Mouse (Mus musculus) heart, embryonic 10.5 days (tissue): ENCODE data around the gene Dstyk. TPM values are rescaled to one million over a fixed set of nuclear protein-coding genes. Genes with fewer than 3 reads are reported as not detected.
"Not testable (repeated sequence)": the region's sequence is repeated elsewhere in the genome, so short reads cannot be mapped to it uniquely, and the experiment has no call there.

Experiments
- DNase-seq: peaks from one replicate; pipeline ENCODE4 v3.0.0-alpha.2; 2017; ENCODE audit warnings: low spot score
- H3K27ac ChIP-seq: fragments of 300-500 bp; sonication (generic); 2 replicates; pipeline ENCODE4 v1.5.1; 2016; ENCODE audit warnings: mild to moderate bottlenecking
- H3K27me3 ChIP-seq: fragments of 300-500 bp; sonication (generic); 2 replicates; pipeline ENCODE4 v1.6.1; 2016; ENCODE audit warnings: mild to moderate bottlenecking; ENCODE audit not compliant: poor library complexity, insufficient read depth, severe bottlenecking
- H3K36me3 ChIP-seq: fragments of 300-500 bp; sonication (generic); 2 replicates; pipeline ENCODE4 v1.6.1; 2016; ENCODE audit warnings: mild to moderate bottlenecking, moderate library complexity
- H3K4me1 ChIP-seq: fragments of 300-500 bp; sonication (generic); 2 replicates; pipeline ENCODE4 v1.6.1; 2016; ENCODE audit warnings: mild to moderate bottlenecking
- H3K4me3 ChIP-seq: fragments of 300-500 bp; sonication (generic); 2 replicates; pipeline ENCODE4 v1.5.1; 2016; ENCODE audit warnings: mild to moderate bottlenecking, moderate library complexity
- H3K9me3 ChIP-seq: fragments of 300-500 bp; sonication (generic); 2 replicates; pipeline ENCODE4 v1.6.1; 2016; ENCODE audit warnings: mild to moderate bottlenecking, moderate library complexity
- WGBS: fragments of 180-500 bp; shearing (Covaris S2); methylation state at CpG from one replicate; pipeline ENCODE4 v1.1.7; 2016; 5-methylcytosine and 5-hydroxymethylcytosine counted together
- polyA plus RNA-seq: library from polyadenylated mRNA; unstranded; fragments of >200 nt; fragmentation: Nextera tagmentation; extraction: Ambion mirVana; gene quantifications from 2 replicates; pipeline ENCODE4 v1.2.1, GENCODE M21; 2016

The Dstyk gene
- polyA plus RNA-seq, 1 experiment from 2014 or later, result 10.6 TPM

DNA sequence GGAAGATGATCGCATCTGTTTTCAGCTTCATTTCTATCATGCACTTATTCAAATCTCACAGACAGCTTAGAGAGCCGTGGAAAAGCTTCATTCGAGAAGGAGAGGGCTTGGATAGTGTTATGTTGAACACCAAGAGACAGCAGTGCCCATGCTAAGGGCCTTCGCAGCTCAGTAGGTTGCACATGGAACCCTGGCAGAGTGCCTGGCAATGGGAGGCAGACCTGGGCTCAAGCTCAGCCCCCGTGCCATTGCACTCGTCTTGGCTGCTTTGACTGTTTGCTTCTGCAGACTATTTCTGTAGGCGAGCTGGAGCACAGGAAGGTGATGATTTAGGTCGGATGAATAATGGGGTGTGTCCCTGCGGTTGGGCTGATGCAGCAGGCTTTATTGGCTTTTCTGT, 14.4 kb downstream of the Dstyk start:
- Histone ChIP-seq H3K27ac (no peak overlapping the region), H3K36me3 (peaks cover 17% of the 10 kb centered on the region), H3K27me3 (no peaks in the 10 kb centered on the region), H3K9me3 (no peaks in the 10 kb centered on the region), H3K4me3 (no peak overlapping the region), H3K4me1 (peaks cover 5% of the 10 kb centered on the region; the same call in 1 of the 2 replicates)
- WGBS, result 73% methylated on average over 9 of the region's 9 CpGs
- no peak for DNase-seq

DNA sequence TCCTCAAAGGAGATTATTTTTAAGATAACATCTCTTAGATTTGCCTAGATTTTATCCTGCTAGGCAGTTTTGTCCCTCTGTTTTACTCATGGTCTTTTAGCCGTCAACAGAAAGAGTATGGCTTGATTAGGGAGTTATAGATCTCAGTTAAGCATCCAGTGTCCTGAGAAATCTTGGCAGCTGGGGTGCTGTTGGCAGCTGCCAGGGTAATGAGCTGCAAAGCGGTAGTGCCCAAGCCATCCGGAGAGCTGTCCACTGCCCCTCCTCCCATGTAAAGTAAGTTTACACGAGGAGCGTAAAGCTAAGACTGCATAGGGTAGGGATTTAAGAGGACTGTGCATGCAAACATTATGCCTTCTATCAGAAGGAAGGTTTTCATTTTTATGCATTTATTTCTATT, 16.0 kb downstream of the Dstyk start:
- no peaks in the 10 kb centered on the region for H3K9me3 ChIP-seq
- H3K27me3 ChIP-seq, result no peaks in the 10 kb centered on the region
- H3K4me3 ChIP-seq, result no peak overlapping the region
- peaks cover 5% of the 10 kb centered on the region; the same call in 1 of the 2 replicates for H3K4me1 ChIP-seq
- no peak overlapping the region for H3K27ac ChIP-seq
- H3K36me3 ChIP-seq, result peaks cover 20% of the 10 kb centered on the region
- no peak for DNase-seq
- WGBS, result 81% methylated on average over 5 of the region's 5 CpGs

DNA sequence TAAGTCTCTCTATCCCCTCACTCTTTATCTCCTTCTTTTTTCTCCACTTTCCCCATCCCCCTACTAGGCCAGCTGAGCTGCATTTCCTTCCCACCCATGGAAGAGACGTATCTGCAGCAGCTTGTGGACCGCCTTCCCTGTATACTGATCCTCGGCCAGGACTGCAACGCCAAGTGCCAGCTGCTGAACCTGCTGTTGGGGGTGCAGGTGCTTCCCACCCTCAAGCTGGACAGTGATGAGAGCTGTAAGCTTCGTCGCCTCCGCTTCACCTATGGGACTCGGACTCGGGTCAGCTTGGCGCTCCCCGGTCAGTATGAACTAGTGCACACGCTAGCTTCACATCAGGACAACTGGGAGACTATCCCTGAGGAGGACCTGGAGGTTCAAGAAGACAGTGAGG, 16.7 kb downstream of the Dstyk start:
- Histone ChIP-seq H3K4me3 (no peak overlapping the region), H3K27ac (no peak overlapping the region), H3K9me3 (no peaks in the 10 kb centered on the region), H3K36me3 (peaks cover 20% of the 10 kb centered on the region), H3K27me3 (no peaks in the 10 kb centered on the region), H3K4me1 (peaks cover 5% of the 10 kb centered on the region; the same call in 1 of the 2 replicates)
- WGBS, result 88% methylated on average over 12 of the region's 12 CpGs
- no peak for DNase-seq

DNA sequence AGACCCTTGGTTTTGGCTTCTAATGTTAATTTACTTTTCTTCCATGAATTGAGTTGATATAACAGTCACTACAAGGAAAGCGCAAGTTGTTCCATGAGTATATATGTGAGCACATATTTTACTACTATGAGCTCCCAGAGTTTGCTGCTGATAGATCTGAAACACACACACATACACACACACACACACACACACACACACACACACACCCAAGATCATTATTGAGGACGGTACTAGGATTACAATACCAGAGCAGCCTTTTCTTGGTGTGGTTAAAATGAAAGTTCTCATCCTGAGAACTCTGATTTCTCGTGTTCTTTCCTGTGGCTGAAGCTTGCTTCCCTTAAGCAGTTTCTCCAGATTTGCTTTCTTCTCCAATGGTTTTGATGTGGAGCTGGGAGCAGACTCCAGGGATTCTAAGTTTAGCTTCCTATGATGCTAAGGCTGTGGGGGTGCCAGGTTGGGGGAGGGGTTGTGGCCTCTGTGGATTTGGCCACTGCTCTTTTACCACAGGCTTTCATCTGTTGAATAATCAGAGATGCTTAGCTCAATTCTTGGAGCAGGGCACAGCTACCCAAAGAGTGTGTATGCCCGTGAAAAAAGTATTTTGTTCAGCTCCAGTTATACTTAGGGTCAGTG, 19.1 kb downstream of the Dstyk start:
- Histone ChIP-seq H3K4me1 (peaks cover 5% of the 10 kb centered on the region; the same call in 1 of the 2 replicates), H3K36me3 (peaks cover 42% of the 10 kb centered on the region), H3K4me3 (no peak overlapping the region), H3K9me3 (no peaks in the 10 kb centered on the region; the same call in 1 of the 2 replicates), H3K27me3 (no peaks in the 10 kb centered on the region), H3K27ac (no peak overlapping the region)
- 79% methylated on average over 4 of the region's 4 CpGs for WGBS
- no peak for DNase-seq

DNA sequence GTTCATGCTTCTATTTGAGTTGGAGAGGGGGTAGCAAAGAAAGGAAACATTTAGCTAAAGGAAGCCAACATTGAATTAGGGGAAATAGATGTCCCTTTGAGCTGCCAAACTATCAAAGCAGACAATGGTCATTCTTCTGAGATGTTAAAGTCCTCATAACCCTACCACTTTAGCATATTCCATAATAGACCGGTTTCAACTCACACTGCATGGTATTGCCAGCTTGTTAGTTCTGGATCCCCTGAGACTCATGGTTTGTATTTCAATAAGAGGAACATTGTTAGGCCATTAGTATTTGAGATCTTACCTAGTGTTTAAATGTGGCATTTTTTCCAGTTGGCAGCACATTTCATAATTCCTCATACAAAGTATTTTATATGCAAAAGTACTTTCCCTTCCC, 19.6 kb downstream of the Dstyk start:
- Histone ChIP-seq H3K27ac (no peak overlapping the region), H3K4me1 (peaks cover under 1% of the 10 kb centered on the region; the same call in 1 of the 2 replicates), H3K36me3 (peaks cover 47% of the 10 kb centered on the region), H3K4me3 (no peak overlapping the region), H3K27me3 (no peaks in the 10 kb centered on the region), H3K9me3 (no peaks in the 10 kb centered on the region; the same call in 1 of the 2 replicates)
- DNase-seq, result no peak
- WGBS, result 89% methylated on average over 1 of the region's 1 CpGs

DNA sequence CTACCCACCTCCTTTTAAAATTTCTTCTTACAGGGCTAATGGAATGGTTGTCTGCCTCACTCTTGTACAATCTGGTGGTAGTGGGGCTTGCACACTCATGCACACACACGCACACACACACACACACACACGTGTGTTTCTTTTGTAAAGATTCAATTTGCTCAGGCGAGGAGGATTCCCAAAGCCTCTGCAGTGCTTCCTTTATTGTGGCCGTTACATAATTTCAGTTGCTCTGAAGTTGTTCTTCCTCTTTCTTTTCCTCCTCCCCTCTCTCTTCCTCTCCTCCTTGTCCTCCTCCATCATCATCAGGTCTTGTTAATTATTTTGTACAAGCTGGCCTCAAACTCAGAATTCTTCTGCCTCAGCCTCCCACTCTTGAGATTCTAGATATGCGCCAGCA, 20.0 kb downstream of the Dstyk start:
- 88% methylated on average over 5 of the region's 5 CpGs for WGBS
- no peak for DNase-seq
- Histone ChIP-seq H3K4me3 (no peak overlapping the region), H3K27ac (no peak overlapping the region), H3K4me1 (no peaks in the 10 kb centered on the region), H3K27me3 (no peaks in the 10 kb centered on the region), H3K36me3 (peaks cover 51% of the 10 kb centered on the region), H3K9me3 (no peaks in the 10 kb centered on the region; the same call in 1 of the 2 replicates)

DNA sequence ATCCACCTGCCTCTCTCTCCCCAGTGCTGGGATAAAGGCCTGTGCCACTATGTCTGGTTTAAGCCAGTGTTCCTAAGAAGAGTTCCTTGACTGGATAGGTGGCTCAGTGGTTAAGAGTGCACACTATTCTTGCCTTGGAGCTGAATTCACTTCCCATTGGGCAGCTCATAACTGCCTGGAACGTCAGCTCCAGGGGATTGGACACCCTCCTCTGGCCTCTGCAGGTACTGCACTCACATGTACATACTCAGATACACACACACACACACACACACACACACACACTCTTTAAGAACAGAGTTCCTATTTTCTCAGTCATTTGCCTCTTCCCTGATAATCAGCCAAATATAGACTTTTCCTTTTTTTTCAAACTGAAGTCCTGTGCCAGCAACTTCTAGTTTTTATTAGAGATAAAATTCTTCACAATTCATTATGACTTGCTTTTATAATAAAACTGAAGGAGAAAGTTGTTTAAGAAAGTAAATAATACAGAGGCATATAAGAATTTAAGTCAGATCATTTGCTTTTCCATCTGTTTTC, 23.6 kb downstream of the Dstyk start:
- DNase-seq, result no peak
- H3K27ac ChIP-seq, result no peak overlapping the region
- H3K27me3 ChIP-seq, result no peaks in the 10 kb centered on the region
- no peaks in the 10 kb centered on the region for H3K4me1 ChIP-seq
- H3K36me3 ChIP-seq, result peaks cover 37% of the 10 kb centered on the region
- H3K9me3 ChIP-seq, result no peaks in the 10 kb centered on the region; the same call in 1 of the 2 replicates
- H3K4me3 ChIP-seq, result no peak overlapping the region
- 76% methylated on average over 1 of the region's 1 CpGs for WGBS

DNA sequence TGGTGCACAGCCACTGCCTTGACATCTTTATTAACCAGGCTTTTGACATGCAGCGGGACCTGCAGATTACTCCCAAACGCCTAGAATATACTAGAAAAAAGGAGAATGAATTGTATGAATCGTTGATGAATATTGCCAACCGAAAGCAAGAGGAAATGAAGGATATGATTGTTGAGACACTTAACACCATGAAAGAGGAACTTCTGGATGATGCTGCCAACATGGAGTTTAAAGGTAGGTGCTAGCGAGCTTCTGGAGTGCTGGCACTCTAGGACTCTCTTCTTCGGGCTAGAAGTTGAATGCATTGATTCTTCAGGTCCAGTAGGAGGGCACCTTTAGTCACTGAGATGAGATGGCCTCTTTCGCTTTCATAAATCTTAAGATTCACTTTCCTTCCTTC, 32.4 kb downstream of the Dstyk start:
- WGBS, result 88% methylated on average over 7 of the region's 7 CpGs
- no peak for DNase-seq

DNA sequence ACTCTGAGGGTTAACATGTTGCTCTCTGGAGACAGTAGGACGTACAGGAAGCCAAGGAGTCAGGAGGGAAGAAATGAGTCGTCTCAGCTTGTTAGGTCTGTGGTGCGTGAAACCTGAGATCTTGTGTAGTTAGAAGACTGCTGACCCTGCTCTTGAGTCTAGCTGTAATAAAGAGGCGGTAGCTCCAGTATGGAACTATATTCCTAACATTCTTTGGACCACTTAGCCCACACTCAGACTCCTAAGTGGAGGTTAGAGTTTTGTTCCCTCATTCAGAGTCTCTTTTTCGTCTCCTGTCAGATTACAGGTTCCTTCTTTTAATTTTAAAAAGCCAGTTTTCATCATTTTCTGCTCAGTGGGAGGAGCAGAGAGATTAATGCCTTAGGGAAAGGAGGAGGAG, 47.3 kb downstream of the Dstyk start:
- WGBS, result 79% methylated on average over 5 of the region's 5 CpGs
- Histone ChIP-seq H3K9me3 (no peaks in the 10 kb centered on the region), H3K4me3 (no peak overlapping the region), H3K27me3 (no peaks in the 10 kb centered on the region), H3K36me3 (peaks cover 54% of the 10 kb centered on the region), H3K4me1 (peaks cover 11% of the 10 kb centered on the region; the same call in 1 of the 2 replicates), H3K27ac (no peak overlapping the region)
- DNase-seq, result no peak

More for the DNA sequence above, 32.4 kb downstream of the Dstyk start:
- Histone ChIP-seq H3K27ac (no peak overlapping the region), H3K27me3 (no peaks in the 10 kb centered on the region), H3K4me1 (no peaks in the 10 kb centered on the region), H3K9me3 (no peaks in the 10 kb centered on the region), H3K36me3 (peaks cover 45% of the 10 kb centered on the region), H3K4me3 (no peak overlapping the region)

DNA sequence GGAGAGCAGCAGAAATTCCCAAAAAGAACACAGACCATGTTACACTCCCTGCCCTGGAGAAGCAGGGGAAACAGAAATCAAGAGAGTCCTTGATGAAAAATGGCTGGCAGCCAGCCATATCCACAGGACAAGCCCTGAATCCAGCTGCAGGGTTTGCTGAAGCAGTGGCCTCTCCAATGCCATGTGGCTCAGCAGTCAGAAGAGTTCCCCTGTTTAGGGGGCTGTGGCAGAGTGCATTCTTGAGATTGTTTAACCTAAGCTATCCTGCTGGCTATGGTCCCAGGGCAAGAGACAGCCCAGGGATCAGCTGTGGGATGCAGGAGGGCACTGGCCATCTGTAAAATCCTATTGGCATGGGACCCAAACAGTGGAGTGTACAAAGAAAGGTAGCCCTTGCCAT, 51.6 kb downstream of the Dstyk start:
- H3K9me3 ChIP-seq, result no peaks in the 10 kb centered on the region
- H3K27me3 ChIP-seq, result no peaks in the 10 kb centered on the region
- no peak overlapping the region for H3K27ac ChIP-seq
- DNase-seq, result no peak
- no peak overlapping the region for H3K4me3 ChIP-seq
- H3K4me1 ChIP-seq, result peaks cover 11% of the 10 kb centered on the region; the same call in 1 of the 2 replicates
- peaks cover 22% of the 10 kb centered on the region for H3K36me3 ChIP-seq

DNA sequence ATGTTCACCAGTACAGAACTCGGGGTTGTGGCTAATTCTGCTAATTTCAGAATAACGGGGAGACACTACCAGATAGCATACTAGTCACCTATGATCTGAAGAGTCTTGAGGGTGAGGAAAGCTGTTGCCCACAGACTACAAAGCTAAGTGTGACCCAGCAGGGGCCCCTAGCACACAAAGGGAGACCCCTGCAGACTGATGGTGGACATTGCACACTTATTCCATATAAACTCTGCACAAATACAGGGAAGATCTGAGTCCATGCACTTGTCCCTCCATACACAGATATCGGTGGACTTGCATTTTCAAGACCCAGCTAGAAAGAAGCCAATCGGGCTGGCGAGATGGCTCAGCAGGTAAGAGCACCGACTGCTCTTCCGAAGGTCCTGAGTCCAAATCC, 52.2 kb downstream of the Dstyk start:
- H3K27me3 ChIP-seq, result no peaks in the 10 kb centered on the region
- H3K9me3 ChIP-seq, result no peaks in the 10 kb centered on the region
- H3K36me3 ChIP-seq, result peaks cover 16% of the 10 kb centered on the region
- H3K4me1 ChIP-seq, result peaks cover 11% of the 10 kb centered on the region; the same call in 1 of the 2 replicates
- WGBS, result 93% methylated on average over 7 of the region's 7 CpGs
- H3K27ac ChIP-seq, result no peak overlapping the region
- DNase-seq, result no peak
- H3K4me3 ChIP-seq, result no peak overlapping the region

DNA sequence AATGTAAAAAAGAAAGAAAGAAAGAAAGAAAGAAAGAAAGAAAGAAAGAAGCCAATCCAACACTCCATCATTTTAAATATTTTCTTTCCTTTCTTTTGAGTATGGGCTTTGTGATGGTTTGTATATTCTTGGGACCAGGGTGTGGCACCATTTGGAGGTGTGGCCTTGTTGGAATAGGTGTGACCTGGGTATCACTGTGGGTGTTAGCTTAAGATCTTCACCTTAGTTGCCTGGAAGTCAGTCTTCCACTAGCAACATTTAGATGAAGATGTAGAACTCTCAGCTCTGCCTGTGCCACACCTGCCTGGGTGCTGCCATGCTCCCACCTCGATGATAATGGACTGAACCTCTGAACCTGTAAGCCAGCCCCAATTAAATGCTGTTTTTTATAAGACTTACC, 52.7 kb downstream of the Dstyk start:
- not testable (repeated sequence) for DNase-seq, H3K27ac ChIP-seq, H3K4me3 ChIP-seq, H3K9me3 ChIP-seq, H3K27me3 ChIP-seq
- 95% methylated on average over 1 of the region's 1 CpGs for WGBS
- H3K4me1 ChIP-seq, result peaks cover 11% of the 10 kb centered on the region; the same call in 1 of the 2 replicates
- peaks cover 13% of the 10 kb centered on the region for H3K36me3 ChIP-seq

DNA sequence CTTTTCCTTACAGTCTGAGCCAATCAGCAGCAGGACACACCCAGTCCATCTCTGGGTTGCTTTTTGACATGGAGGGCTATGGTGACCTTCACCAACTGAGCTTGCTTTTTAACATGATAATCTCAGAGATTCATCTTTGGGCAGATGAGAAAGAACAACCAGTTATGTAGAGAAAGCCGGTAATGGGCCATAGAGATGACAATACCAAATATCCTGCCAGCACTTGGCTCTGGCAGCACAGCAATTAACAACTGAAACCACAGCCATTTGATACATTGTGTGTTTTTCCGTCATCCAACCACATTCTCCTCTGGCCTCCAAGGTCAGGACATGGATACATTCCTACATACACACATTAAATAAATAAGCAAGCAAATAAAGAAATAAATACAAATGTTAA, 53.7 kb downstream of the Dstyk start:
- 94% methylated on average over 2 of the region's 2 CpGs for WGBS
- Histone ChIP-seq H3K27ac (no peak overlapping the region), H3K4me1 (peaks cover 12% of the 10 kb centered on the region; the same call in 1 of the 2 replicates), H3K36me3 (peaks cover 8% of the 10 kb centered on the region), H3K27me3 (no peaks in the 10 kb centered on the region), H3K4me3 (no peak overlapping the region), H3K9me3 (no peaks in the 10 kb centered on the region)
- DNase-seq, result no peak
